Mouse (Mus musculus) forelimb bud, embryonic 11.5 days (tissue): ENCODE results near the gene Inava.
A peak's percentile ranks its signal among the peaks of the same experiment; 100 is the strongest.

Experiments
- DNase-seq: peaks from one replicate; pipeline ENCODE4 v3.0.0-alpha.2; 2012; ENCODE audit warnings: low read depth, low spot score

The Inava gene

GRCm38 (mm10) chr1:136231596-136231995 lies 2.5 kb downstream of the Inava start:
- no peak for DNase-seq

- no peak for DNase-seq
These were observed 3.9 kb downstream of the Inava start for GRCm38 (mm10) chr1:136230201-136230600.

GRCm38 (mm10) chr1:136229040-136229373 lies 5.1 kb downstream of the Inava start:
- no peak for DNase-seq

- DNase-seq, result no peak
These were observed 5.6 kb downstream of the Inava start for GRCm38 (mm10) chr1:136228328-136229039.

GRCm38 (mm10) chr1:136227870-136228269 lies 6.2 kb downstream of the Inava start:
- no peak for DNase-seq

- DNase-seq, result no peak
These were observed 7.4 kb downstream of the Inava start for GRCm38 (mm10) chr1:136226626-136227025.

- DNase-seq, result no peak
These were observed 8.2 kb downstream of the Inava start for GRCm38 (mm10) chr1:136225846-136226245.

GRCm38 (mm10) chr1:136223758-136224342 lies 10.2 kb downstream of the Inava start:
- DNase-seq, result no peak

GRCm38 (mm10) chr1:136222386-136222785 lies 11.7 kb downstream of the Inava start:
- no peak for DNase-seq

GRCm38 (mm10) chr1:136220037-136220871 lies 13.8 kb downstream of the Inava start:
- DNase-seq, result no peak

GRCm38 (mm10) chr1:136214304-136214703 lies 19.8 kb downstream of the Inava start:
- no peak for DNase-seq

- no peak for DNase-seq
These were observed 21.3 kb downstream of the Inava start, which contains the start of gene Mroh3 for GRCm38 (mm10) chr1:136212803-136213202. Gene Mroh3 (minus strand): TSS chr1:136212828.

- no peak for DNase-seq
These were observed 44.0 kb downstream of the Inava start for GRCm38 (mm10) chr1:136190033-136190432.

- DNase-seq, result no peak
These were observed 54.5 kb downstream of the Inava start for GRCm38 (mm10) chr1:136179511-136180001.

- DNase-seq, result no peak
These were observed 55.3 kb downstream of the Inava start for GRCm38 (mm10) chr1:136178741-136179140.

GRCm38 (mm10) chr1:136177085-136177484 lies 57.0 kb downstream of the Inava start:
- no peak for DNase-seq

GRCm38 (mm10) chr1:136175183-136175582 lies 58.9 kb downstream of the Inava start:
- DNase-seq, result peak; percentile 68

GRCm38 (mm10) chr1:136174101-136174606 lies 59.9 kb downstream of the Inava start:
- no peak for DNase-seq

- no peak for DNase-seq
These were observed 61.4 kb downstream of the Inava start for GRCm38 (mm10) chr1:136172696-136173095.

- DNase-seq, result peak; percentile 86
These were observed 64.0 kb downstream of the Inava start for GRCm38 (mm10) chr1:136170109-136170508.

- DNase-seq, result no peak
These were observed 66.4 kb downstream of the Inava start for GRCm38 (mm10) chr1:136167657-136168056.

GRCm38 (mm10) chr1:136165436-136165835 lies 68.6 kb downstream of the Inava start:
- DNase-seq, result no peak
